Mouse (Mus musculus) adrenal gland, postnatal 4 days (tissue): ENCODE measurements around the gene Sema5a. TPM values are rescaled to one million over a fixed set of nuclear protein-coding genes. Genes with fewer than 3 reads are reported as not detected.
A peak's percentile ranks its signal among the peaks of the same experiment; 100 is the strongest.

ENCODE experiments used
- DNase-seq, 2 experiments: peaks; one replicate each; pipeline ENCODE4 v3.0.0; 2021 to 2022; ENCODE audit warnings: low spot score in 2 of 2, mixed read lengths in 2 of 2
- total RNA-seq, 2 experiments: library from RNA; stranded (reverse); gene quantifications; 2 replicates each; pipeline ENCODE4 v1.2.3; 2021

The Sema5a gene
- total RNA-seq, 2 experiments from 2014 or later, result 33.9 to 47.3 TPM

DNA sequence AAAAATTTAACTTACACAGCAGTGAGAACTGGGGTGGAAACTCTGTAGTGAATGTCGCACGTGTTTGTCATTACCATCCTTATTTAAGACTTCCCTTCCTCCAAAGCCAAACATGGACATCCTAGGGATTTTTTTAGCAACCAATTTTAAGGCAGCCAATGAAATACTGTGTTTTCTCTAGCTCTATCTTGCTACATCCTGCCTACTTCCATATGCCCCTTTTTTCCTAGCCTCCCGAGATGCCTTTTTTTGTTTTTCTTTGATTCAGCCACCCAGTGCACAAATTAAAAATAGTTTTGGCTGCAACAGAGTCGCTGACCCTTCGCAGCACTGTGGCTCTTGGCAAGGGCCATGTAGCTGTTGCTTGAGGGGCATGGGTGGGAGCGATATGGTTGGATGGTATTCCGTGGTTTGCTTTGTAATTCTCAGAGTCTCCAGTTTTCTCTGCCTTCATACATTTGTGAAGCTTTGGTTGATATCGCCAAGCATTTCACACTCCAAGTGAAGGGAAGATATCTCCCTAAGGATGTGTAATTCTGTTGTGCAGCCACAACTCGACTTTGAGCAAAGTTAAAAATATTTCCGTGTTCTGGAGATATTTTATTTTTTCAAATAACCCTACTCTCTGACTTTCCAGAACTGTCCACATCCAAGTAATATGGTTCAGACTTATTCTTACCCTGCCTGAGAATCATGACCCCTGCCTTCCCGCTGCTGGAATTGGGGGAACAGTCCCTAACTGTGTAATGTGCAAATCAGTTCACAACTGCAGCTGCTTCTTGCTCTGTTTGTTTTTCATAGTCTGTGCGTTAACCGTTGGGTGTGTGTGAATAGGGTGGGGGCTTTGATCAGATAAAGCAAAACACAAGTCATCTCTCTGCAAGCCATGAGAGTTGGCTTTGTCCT is 188.6 kb downstream of the Sema5a start:
- no peak for DNase-seq

DNA sequence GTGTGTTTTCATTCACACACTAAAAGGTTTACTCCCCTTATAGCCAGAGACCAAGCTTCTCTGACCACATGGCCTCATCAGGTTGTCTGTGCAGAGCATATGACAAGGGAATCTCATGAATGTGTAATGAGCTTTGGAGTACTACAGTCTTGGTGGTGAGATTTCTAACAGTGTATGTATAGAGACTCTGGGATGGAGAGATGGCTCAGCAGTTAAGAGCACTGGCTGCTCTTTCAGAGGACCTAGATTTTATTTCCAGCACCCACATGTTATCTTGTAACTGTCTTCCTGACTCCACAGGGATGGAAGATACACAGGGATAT is 189.2 kb downstream of the Sema5a start:
- DNase-seq, result no peak

DNA sequence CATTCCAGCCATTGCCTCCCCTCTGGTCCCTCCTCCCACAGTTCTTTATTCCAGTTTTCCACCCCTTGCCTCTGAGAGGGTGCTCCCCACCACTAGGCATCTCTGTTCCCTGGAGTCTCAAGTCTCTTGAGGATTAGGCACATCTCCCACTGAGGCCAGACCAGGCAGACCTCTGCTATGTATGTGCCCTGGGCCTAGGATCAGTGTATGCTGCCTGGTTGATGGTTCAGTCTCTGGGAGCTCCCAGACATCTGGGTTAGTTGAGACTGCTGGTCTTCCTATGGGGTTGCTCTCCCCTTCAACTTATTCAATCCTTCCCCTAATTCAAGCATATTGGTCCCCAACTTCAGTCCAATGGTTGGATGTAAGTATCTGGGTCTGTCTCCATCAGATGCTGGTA is 189.7 kb downstream of the Sema5a start:
- no peak for DNase-seq

DNA sequence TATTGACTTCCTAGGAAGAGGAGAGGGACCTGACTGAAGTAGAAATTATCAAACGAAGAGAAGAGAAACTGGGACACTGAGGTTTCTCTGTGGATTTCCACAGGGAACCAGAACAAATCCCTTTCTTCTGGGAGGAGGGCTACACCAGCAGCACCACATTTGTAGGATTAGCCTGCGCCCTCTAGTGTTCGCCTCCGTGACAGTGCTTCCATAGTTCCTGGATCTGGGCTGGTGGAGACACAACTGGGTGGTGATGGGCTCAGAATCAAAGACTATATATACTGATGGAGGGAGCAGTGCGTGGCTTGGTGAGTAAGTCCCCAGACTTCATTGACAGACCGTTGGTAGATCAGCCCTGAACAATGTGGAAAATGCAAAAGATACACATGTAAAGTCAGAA is 193.0 kb downstream of the Sema5a start:
- DNase-seq, result peak; percentile 7 to 45

DNA sequence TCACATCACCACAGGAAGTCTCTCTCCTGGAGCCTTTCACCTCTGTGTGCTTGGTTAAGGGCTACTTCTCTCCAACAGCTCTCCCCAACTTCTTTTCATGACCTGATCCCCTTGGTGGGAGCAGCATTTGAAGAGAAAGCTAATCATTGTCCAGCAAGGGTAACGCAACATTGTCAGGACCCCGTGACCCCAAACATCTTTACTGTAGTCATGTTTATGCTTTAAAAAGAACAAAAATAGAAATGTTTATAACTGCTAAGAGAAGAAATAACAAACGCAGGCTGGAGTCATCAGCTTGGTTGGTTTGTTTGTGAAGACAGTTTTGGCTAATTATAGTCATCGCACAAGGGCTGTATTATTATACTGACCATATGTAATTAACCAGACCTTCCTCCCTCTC is 198.1 kb downstream of the Sema5a start:
- DNase-seq, result no peak

DNA sequence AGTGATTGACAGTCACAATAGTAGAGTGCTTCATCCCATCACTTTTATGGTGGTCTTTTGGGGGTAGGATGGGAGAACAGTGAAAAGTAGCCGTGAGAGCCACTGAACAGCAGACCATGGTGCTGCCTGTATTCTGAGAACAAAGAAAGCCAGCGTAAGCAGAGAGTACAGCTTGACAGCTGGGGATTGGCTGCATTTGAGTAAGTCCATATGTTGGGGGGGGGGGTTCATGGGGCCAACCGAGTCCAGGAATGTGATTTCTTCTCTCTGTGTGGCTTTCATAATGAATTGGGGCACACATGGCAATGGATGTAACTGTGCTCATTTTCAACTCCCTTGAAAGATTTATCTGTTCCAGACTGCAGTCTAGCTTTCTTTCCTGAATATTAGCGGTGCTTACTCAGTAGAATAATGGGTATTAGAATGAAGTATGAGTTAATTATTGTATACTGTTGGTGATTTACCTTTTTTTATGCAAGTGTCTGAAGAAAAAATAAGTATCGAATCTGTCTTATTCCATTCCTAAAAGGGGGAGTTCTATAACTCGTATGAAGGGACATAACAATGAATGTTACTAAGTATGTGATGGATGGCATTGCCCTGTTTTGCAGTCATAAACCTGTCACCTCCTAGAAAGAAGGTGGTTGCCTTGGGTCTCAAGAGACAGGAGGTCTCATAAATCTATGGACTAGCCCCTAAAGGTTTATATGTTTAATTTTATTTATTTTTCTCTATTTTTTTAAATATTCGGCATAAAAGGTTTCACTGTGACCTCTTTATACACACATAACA is 203.1 kb downstream of the Sema5a start:
- no peak for DNase-seq

DNA sequence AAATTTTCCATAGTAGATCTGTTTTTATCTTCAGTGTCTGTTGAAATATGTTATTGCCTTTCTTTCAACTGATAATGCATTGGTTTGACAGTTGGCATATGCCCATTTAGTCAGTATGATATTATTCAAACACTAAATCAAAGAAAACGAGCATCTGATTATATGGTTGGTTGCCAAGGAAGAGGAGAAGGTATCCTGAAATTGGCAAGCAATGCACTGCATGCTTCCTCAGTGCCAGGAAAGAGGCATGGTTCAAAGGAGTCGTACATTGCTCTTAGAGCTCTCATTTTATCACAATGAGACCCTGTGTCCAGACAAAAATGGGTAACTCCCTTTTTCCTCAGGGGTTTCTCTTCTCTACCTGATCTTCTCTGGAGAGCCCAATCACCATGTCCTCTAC is 214.4 kb downstream of the Sema5a start:
- DNase-seq, result no peak

DNA sequence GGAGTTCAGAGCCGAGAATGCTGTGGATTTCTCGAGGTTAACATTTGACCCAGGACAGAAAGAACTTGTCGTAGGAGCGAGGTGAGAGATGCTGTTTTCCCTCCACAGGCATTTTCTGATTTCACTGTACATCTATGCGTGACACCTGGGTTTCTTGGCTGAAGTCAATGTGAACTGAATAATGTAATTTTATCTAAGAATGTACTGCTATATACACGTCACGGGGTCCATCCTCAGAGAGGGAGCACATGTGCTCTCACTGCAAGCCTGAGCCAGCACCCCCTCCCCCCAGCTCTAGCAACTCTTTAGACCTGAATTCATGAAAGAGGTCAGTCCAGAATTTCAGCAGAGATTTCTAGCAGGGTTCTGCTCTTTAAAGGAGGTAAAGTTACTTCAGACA is 215.6 kb downstream of the Sema5a start:
- DNase-seq, result no peak

DNA sequence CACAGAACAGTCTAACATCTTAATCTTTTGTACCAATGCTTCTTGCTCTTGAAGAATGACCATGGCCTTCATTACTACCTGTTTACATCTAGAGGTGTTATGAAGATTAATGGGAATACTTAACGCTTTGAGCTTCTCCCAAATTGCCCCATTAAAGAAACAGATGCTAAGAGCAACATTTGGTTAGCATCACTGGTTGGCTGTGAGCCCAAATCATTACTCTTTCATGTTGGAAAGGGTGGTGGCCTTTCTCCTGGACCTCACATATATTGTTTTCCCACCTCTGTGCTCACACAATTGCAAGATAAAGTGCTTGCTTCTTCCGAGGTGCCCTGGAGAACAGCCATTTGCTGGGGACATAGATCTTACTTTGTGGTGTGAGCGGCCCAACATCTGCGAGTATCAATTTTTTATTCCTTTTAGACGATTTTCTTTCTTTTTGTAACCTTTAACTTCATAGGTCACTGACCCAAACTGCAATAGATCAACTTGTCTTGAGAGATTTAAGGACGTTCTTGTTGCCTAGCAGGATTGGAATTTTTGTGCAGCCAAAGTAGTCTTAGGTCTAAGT is 227.0 kb downstream of the Sema5a start:
- no peak for DNase-seq

DNA sequence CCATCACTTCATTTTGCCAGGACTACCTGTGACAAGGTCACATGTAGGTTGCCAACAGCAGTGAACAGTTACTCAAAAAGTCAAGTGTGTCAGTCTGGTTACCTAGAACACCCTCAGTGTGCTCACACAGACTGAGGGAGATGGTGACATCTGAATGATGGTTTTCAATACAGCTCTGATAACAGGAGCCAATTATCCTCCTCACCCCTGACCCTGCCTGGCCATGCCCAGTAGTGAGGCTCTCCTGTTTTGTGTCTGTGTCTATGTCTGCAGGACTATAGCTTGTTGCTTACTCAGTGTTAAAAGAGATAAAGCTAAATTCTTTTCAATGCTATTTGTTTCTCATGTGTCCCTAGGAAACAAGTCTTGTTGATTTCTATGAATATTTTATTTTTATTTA is 236.1 kb downstream of the Sema5a start:
- DNase-seq, result no peak

DNA sequence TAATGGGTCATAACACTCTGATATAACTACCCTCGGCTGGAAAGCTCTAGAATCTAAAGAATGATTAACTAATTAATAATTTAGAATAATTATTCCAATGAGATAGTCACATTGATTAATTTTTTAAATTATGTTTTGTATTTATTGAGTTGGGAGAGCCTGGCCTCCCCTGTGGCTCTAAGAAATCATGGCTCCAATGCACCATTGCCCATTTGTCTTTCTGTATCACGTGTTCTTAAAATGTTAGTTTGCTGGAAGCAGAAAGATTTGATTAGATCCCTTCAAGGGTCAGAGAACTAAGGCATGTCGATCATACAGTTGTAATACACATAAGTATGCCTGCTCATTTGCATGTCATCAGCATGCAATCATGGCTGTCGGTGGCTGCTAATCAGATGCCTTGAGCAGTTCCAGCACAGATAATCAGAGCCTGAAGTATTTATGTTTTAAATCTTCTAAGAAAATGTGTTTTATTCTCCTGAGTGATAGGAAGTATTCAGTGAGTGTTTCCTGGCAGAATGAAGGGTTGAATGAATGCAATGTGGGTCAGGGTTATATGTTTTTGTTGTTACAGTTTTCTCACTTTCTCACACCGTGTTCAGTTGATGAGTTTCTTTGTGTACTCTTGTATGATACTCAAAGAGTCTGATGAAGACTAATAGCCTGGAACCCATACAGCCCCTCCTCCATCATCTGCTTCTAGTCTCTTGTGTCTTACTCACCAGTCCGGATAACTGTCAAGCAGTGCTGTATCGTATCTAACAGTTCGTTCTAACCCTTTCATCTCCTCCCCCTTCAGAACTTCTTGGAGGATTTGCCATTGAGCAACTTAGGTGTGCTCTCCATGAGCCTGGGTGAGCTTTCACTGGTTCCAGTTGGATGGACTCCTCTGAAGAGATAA is 240.7 kb downstream of the Sema5a start:
- no peak for DNase-seq

DNA sequence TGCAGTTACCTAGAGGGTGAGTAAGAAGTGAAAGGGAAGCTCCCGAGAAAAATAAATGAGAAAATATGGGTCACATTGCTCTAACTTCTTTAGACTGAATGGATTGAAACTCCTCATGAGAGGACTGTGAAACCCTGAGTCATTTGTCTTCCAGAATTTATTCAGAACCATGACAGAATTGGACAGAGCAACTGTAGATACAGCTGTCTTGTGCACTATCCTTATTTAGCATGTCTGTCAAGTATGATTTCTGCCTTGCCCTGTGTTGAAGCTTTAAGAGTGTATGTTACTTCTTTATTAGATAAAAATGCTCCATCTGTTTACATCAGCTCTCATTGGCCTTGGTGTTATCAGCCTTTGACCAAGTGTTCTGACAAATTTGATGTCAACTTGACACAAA is 243.4 kb downstream of the Sema5a start:
- DNase-seq, result no peak

DNA sequence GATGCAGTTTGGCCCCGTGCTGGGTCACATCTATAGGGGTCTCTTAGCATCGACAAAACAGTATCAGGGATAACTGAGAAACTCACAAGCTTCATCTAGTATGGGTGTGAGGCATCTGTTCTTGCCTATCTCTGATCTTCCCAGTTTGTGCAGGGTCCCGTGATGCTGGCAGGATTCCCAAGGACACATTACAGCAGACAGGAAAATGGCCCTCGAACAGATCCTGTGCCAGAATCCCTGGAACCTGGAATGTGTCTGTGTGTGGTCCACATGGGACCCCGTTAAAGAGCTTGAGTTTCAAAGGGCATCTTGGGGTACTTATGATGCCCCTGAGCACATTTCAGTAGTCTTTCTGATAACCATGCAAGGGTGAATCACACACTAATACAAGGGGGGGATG is 249.6 kb downstream of the Sema5a start:
- DNase-seq, result peak in 1 of 2 experiments; percentile 5

DNA sequence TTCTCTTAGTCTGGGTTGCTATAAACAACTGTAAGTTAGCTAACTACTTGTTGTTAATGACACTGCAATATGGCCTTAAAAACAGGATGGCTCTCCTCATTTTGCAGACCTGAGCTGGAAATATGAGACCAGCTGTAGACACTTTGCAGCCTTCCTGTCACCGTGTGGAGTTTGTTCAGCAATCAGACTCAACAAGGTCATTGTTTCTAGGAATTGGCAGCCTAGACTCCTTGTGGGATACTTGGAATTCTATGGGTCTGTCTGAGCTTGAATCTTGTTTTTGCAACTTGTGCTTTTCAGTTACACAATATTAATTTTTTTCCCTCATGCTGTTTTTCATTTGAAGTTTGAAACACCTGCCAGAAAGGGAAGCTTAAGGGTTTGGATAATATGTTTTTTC is 250.3 kb downstream of the Sema5a start:
- DNase-seq, result no peak

DNA sequence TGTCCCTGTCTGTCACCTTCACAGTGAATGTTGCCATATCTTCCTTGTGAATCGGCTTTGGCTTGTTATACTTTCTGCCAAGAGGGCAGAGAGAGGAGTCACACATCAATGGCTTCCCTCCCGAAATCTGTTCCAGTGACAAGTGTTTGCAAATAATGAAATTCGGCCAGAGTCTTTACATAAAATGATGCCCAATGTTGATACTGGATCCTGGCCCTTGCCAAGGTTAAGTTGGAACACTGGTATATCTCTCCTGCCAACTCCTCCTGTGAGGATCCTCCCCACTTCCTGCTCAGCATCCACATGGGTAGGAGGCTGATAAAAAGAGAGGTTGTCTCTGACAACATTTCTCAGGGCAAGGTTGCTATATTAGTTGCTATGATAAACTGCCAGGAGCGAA is 252.3 kb downstream of the Sema5a start:
- DNase-seq, result no peak

DNA sequence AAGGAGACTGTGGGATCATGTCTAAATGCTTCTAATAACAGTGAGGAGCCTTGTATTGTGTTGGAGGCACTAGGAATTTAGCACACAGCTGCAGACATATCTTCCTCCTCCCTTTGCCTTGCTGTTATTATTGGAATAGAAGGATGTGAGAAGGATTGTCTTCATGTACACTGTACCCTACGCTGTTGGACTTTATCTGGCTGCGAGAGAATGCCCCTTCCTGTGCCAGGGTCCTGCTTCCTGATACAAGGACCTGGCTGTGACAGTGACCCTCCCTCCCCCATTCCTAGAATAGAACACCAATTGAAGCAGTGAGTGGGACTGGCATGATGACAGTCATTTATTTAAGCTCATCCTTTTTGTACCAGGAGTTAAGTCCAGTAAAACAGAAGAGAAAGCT is 261.3 kb downstream of the Sema5a start:
- no peak for DNase-seq

DNA sequence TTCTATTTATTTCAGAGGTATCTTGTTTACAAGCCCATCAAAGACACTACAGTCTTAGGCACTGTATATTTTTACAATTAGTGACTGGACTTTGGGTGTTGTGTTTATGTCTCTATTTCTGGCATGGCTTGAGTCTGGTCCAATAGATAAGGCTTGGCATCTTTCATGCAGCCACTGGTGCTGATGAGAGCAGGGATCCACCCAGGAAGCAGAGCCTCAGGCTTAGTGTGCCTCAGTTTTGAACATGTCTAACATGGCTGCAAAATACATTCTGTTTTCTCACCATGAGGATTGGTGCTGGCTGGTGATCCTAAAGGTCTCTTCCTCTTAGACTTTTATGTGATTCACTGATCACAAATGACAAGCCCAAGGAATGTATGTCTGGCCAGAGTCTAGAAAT is 263.7 kb downstream of the Sema5a start:
- DNase-seq, result no peak

DNA sequence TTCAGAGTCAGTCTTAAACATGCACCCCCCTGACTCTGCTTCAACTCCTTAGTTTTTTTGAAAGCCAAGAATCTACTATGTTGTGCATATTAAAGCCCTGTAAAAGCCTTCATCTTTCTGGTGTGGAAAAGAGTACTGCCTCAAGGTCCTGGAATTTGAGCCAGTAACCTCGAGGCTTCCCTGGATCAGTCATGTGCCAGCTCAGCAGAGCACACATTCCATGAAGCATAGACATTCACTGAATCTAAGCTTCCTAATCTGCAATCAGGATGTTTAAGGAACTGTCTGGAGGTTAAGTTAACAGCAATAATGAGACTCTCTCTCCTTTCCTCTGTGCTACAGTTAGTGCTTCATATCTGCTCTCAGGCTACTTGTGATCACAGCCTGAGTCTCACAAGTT is 270.3 kb downstream of the Sema5a start:
- no peak for DNase-seq

DNA sequence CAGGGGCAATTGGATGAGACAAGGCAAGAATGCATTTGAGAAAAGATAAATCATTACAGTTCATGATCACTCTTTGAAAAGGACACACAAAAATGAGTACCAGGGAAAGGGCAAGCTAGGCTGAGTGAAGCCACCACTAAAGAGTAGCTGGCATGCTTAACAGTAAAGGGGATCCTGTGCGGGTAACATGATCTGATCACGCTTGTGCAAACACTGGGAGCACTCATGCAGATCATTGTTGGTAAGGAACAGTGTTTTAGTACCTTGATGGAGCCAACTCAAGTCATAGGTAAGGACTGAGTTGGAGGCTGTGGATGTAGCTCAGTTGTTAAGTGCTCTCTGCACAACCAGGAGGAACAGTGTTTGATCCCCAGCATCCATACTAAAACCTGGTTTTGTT is 273.3 kb downstream of the Sema5a start:
- no peak for DNase-seq

DNA sequence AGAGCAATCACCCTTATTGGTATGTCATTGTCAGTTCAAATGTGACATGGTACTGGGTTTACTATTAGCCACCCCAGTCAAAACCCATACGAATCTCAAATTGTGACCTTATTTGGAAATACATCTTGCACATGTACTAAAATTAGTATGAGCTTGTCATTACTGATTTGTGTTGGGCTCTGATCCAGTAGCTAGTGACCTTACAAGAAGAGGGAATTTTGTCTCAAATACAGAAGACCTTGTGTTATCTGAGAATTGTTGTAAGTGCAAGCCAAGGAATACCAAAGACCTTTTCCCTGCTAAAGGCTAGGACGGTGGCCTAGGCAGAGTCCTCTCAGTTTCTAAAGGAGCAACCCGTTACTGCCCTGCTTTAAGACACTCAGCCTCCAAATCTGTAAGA is 287.9 kb downstream of the Sema5a start:
- DNase-seq, result no peak

DNA sequence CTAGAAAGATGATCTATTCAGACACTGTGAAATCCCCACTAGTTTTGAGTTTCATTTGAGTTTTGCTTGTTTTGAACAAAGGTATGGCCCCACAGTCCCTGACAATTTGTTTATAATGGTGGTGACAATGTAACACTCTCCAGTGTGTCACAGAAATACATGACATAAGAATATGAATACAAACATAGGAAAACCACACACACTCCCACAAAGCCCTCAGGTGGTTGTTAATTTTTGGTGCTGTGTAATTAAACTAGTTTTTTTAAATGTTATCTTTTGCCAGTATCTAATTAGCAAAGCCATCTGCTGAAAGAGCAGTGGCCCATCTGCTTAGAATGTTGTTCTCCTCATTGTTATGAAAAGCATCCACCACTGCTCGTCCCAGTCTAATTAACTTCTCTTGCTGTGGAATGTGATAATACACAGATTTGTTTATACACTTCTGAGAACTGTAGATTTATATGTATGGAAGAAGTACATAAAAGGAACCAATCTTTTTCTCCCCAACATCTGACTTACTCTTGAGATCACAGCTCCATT is 289.0 kb downstream of the Sema5a start:
- DNase-seq, result no peak
